Mouse (Mus musculus): ENCODE measurements around the gene Edc4. TPM values are rescaled to one million over a fixed set of nuclear protein-coding genes. Genes with fewer than 3 reads are reported as not detected.

The Edc4 gene
- total RNA-seq, 2 experiments from 2014 or later: 62.7 to 66.5 TPM

DNA sequence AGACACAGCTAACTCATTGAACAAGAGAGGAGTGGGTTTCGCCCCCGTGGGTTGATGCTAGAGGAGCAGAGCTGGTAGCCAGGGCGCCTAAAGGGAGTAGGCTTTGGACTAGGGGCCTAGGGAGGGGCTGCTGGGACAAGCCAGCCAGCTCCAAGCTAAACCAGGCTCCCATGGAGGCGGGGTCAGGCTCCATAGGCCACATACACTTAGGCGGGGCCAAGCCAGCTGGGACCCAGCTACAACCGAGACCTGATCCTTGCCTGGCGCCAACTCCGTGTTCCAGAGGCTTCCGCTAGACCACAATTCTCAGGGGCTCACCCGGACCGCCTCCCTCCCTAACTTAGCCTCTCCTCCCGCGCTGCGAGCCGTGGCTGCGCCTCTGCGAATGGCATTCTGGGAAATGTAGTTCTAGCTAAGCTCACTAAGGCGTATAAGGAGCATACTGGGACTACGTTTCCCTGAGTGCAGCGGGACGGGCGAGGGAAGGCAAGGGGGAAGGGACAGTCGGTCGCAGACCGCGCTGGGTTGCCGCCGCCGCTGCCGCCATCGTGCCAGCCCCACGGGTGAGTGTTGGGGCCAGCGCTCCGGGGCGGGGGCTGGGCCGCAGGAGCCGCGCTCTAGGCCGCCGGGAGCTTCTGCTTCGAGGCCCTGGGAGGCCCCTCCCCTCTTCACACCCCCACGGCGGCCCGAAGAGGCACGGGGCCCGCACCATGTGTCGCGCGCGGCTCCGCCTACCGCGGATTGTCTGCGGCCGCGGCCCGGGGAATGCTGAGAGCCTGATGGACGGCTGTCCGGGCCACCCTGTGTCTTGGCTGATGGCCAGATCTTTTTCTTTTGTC, 20.3 kb upstream of the Edc4 start, which contains the start of gene Nutf2:
TSS of gene Nutf2 (plus strand) at position 438 of the 839 bp plus-strand sequence.
- intact Hi-C loops (cut with DNase I): no loop called here

DNA sequence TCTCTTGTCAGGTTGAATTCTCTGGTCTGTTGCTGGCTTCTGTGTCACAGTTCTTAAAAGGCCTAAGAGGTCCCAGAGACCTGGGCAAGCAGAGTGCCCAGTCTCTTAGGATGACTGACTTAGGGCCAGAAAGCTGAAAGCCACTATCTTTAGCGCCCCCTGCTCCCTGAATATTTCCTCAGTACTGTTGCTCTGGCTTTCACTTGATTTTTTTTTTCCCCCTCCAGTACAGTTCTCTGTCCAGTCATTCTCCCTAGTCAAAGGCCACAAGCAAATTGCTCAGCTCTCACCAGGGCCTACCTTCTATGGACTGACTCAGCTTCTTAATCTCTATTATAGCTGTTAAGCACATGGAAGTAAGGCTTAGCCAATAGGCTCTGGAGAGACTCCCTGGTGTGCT, 18.7 kb upstream of the Edc4 start:
- DNase-seq (ENCODE audit: extremely low spot score in 1 of 2, low spot score in 2 of 2): no peak
- intact Hi-C loops (cut with DNase I): no loop called here

More for the DNA sequence above, 20.3 kb upstream of the Edc4 start, which contains the start of gene Nutf2:
- DNase-seq (ENCODE audit: extremely low spot score in 1 of 2, low spot score in 2 of 2): peak; percentile 95 to 97

DNA sequence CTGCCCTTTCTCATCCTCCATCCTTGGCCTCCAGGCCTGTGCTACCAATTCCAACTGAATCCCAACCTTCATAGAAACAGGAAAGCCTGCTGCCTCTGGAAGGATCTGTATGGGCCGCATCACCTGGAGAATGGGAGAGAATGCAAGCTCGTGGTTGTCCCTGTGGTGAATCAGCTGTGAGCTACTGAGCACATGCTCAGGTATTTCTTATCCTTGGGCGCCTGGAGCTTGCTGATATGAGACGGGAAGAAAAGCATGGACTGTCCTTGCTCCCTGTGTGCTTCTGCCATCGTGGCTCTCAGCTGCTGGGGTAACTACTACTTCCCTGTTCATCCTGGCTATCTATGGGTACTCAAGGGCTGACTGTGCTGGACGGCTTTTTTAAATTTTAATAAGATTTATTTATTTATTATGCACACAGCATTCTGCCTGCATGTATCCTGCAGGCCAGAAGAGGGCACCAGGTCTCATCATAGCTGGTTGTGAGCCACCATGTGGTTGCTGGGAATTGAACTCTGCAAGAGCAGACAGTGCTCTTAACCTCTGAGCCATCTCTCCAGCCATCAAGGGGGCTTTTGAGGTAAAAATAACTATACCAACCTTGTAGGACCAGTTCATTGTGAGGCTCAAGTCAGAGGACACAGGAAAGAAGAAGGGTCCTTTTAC, 14.2 kb upstream of the Edc4 start:
- intact Hi-C loops (cut with DNase I): no loop called here
- no peak for DNase-seq (ENCODE audit: extremely low spot score in 1 of 2, low spot score in 2 of 2)

DNA sequence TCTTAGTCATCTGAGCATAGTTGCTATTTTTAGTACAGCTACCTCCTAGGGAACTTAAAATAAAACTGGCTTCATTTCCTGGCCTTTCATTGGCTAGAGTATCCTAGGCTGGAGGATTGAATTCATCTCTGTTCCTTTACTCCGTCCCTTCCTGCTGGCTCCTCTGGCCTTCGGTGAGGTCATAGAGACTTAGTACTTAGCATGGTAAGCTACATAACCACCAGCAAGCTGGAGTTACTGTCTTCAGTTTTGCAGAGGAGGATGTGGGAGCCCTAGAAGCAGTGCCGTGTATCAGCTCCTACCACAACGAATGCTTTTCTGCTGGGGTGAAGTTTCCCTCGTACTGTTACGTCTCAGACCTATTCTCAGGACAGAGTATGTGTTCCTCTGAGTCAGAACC, 6.4 kb upstream of the Edc4 start:
- DNase-seq (ENCODE audit: extremely low spot score in 1 of 2, low spot score in 2 of 2): no peak
- intact Hi-C loops (cut with DNase I): no loop called here

DNA sequence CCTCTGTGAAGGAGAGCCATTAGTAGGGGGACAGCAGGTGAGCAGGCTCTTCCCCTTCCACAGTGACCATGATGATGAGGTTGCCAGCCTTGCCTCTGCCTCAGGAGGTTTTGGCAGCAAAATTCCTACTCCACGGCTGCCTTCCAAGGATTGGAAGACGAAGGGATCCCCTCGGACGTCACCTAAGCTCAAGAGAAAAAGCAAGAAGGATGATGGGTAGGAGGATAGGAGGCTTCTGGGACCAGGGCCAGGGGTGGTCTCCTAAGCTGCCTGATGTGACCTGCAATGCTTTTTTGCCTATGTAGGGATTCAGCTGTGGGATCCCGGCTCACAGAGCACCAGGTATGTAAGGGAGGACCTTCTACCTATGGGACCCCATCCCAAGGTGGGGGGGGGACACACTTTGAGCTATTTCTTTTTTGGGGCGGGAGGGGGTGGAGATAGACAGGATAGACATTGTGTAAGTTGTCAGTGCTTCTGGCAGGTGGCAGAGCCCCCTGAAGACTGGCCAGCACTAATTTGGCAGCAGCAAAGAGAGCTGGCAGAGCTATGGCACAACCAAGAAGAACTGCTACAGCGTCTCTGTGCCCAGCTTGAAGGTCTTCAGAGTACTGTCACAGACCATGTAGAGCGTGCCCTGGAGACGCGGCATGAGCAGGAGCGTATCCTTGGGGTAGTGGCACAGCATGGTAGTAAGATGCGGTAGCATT, 9.2 kb downstream of the Edc4 start:
- no peak for DNase-seq (ENCODE audit: extremely low spot score in 1 of 2, low spot score in 2 of 2)
- intact Hi-C loops (cut with DNase I): loop anchor here (5.0 kb wide), 2 partner anchors 42 to 132 kb away; partner anchors contain the start of gene Ctrl

DNA sequence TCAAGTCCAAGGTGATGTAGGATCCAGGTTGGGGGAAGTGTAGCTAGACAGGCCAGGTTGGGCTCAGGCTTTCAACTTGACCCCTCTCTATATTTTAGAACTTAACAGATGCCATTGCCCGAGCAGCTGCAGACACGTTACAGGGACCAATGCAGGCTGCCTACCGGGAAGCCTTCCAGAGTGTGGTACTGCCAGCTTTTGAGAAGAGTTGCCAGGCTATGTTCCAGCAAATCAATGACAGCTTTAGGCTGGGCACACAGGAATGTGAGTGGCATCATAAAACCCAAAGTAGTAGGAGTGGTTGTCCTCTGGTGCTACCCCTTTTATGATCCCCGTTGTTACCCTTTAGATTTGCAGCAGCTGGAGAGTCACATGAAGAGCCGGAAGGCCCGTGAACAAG, 10.2 kb downstream of the Edc4 start:
- peak in 1 of 2 experiments; percentile 50 for DNase-seq (ENCODE audit: extremely low spot score in 1 of 2, low spot score in 2 of 2)
- intact Hi-C loops (cut with DNase I): loop anchor here (5.0 kb wide), 2 partner anchors 41 to 131 kb away; partner anchors contain the start of gene Ctrl

DNA sequence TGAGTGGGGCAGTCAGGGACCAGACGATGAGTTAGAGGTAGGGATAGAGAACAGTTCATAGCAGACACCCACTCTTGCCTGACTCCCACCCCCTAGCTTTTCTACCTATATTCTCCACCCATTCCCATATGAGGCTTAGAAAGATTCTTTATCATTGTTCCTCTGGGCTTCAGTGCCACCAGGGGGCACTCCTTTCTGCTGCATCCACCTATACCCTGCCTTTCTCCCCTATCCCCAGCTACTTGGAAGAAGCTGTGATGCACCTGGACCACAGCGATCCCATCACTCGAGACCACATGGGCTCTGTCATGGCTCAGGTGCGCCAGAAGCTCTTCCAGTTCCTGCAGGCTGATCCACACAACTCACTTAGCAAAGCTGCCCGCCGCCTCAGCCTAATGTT, 11.8 kb downstream of the Edc4 start:
- intact Hi-C loops (cut with DNase I): loop anchor here (5.0 kb wide), 2 partner anchors 40 to 130 kb away; partner anchors contain the start of gene Ctrl
- DNase-seq (ENCODE audit: extremely low spot score in 1 of 2, low spot score in 2 of 2): peak in 1 of 2 experiments; percentile 41

DNA sequence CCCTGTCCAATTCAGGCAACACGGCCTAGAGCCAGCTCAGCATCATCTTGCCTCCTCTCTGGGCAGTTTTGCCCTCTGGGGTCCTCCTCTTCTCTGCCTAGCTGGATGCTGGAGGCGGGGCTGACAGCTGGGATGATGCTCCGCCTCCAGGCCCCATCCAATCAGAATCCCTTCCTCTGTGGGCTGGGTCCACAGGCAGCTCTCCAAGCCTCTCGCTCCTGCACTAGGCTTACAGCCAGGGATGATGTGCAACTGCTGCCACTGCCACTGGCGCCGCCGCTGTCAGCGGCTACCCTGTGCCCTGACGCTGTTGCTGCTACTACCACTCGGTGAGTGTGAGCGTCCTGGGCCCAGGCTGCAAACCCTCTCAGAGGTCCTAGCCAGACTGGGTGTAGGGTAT, 12.7 kb downstream of the Edc4 start, which contains the start of gene Nrn1l:
TSS of gene Nrn1l (plus strand) at position 229 of the 400 bp plus-strand sequence.
- DNase-seq (ENCODE audit: extremely low spot score in 1 of 2, low spot score in 2 of 2): peak; percentile 66 to 87
- intact Hi-C loops (cut with DNase I): loop anchor here (5.0 kb wide), 2 partner anchors 39 to 129 kb away; partner anchors contain the start of gene Ctrl

DNA sequence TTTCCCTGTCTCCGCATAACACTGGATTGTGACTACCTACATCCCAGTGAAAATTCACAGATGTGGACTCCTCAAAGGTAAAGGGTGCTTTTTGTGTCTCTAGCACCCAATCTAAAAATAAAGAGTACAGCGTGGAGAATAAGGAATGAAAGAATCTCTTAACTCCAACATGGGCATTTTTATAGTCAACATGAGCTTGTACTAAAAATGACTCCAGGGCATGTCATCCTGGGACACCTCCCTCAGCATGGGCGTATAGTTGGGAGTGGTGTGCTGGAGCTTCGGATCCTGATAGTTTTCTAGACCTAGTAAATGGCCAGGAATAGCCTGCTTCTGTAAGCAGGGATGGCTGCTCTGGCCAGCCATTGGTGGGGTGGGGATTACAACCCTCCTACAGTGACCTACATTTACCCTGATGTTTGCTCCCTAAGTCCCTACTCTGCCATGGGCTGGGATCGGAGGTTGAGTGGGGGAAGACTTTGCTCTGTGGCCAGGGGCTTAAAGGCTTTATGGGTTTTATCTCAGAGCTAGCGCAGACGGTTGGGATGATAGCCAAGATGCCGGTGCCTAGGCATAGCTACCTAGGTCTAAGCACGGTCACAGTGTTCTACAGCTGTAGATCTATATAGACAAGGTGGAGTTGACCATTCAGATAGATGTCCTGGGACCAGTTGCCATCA, 17.3 kb downstream of the Edc4 start:
- no peak for DNase-seq (ENCODE audit: extremely low spot score in 1 of 2, low spot score in 2 of 2)
- intact Hi-C loops (cut with DNase I): no loop called here

DNA sequence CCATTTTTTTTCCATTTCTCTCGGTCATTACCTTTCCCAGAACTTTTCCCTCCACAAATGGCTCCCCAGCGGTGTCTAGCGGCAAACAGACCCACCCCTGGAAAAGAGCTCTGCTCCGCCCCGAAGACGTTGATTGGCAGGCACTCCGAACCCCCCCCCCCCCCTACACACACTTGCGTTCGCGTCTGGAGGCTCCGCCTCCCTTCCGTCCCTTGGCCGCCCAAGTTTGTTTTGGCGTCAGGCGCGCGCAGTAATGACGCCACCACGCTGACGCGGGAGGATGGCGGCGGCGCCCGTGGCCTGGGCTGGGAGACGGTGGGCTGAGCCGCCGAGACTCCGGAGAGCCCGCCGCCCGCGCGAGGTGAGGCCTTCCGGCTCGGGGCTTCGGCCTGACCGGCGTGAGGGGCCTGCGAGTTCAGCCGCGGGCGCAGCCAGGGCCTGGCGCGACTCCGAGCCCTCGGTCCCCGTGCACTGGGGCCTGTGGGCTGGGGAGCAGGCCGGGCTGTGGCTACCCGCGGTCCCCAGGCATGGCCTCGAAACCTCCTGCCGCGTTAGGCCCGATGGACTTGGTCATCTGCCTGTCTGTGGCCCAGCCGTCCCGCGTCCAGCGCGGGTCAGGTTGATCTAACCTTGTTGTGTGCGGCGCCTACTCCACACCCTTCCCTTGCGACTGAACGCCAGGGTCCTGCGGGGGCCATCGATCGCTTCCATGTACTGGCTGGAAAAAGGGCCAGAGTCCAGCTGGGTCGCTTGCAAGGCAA, 19.7 kb downstream of the Edc4 start, which contains the start of gene Pskh1:
TSS of gene Pskh1 (plus strand) at position 262 of the 761 bp plus-strand sequence.
- DNase-seq (ENCODE audit: extremely low spot score in 1 of 2, low spot score in 2 of 2): peak; percentile 89 to 95
- intact Hi-C loops (cut with DNase I): loop anchor here (5.0 kb wide), 1 partner anchor 37 kb away; the partner anchor contains the start of gene Psmb10

DNA sequence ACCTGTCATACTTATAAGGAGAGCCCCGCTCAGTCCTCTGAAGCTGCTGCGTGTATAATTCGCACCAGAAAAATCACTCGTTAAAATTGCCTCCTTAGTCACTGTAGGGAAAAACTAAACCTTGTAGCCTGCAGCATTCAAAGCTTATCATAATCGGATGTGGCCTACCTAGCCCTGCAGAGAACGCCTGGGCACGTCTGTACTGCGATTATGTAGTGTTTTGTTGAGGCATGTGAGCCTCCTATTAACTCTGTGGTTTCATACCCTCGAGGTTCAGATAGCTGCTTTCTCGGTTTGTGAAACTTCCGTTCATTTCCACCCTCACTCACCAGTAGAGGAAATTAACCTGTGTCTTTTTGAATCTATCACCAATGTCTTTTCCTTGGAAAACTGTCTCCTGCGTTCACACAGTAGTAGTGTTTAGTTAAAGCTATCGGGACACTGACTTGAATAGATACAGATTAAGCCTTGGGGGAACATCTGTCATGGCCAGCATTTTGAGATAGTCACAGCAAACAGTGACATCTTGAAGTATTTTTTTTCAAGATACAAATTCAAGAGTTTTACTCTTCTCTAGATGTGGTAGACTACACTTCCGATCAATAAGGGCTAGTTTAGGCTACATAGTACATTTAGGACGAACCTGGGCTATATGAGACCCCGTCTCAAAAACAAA, 20.4 kb downstream of the Edc4 start:
- no peak for DNase-seq (ENCODE audit: extremely low spot score in 1 of 2, low spot score in 2 of 2)
- intact Hi-C loops (cut with DNase I): loop anchor here (5.0 kb wide), 1 partner anchor 36 kb away; the partner anchor contains the start of gene Psmb10

DNA sequence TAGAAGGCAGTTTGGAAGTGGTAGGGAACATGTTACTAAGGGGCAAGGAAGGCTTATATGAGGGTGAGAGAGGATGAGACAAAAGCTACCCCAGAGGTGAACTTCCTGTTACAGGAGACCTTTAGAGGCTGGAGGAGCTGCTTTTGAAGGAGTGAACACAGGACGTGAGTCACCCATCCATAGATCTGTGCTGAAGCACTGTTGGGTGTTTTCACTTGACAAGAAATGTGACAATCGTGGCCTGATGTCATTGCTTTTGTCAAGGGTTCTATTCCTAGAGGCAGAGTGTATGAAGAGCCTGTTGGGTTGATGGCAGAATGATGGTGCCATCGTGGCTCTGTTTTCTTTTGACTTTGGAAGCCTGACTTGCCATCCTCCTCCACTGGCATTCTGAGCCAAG, 38.7 kb downstream of the Edc4 start:
- DNase-seq (ENCODE audit: extremely low spot score in 1 of 2, low spot score in 2 of 2): no peak
- intact Hi-C loops (cut with DNase I): no loop called here

DNA sequence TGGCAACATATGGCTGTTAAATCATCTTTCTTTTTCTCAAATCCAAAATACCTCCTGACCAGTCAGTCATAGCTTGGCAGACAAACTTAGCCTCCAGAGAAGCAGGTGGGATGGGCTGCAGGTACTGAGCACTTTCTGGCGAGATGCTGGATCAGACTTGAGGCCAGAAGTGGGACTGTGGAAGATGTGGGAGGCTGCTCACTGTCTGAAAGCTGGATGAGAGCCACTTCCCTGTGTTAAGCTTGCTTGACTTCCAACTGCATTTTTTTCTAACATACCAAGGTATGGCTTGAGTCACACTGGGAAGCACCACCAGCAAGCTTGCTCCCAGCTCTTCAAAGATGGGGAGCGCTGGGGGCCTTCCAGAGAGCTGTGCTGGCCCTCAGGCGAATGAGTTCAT, 44.4 kb downstream of the Edc4 start:
- intact Hi-C loops (cut with DNase I): no loop called here
- no peak for DNase-seq (ENCODE audit: extremely low spot score in 1 of 2, low spot score in 2 of 2)

DNA sequence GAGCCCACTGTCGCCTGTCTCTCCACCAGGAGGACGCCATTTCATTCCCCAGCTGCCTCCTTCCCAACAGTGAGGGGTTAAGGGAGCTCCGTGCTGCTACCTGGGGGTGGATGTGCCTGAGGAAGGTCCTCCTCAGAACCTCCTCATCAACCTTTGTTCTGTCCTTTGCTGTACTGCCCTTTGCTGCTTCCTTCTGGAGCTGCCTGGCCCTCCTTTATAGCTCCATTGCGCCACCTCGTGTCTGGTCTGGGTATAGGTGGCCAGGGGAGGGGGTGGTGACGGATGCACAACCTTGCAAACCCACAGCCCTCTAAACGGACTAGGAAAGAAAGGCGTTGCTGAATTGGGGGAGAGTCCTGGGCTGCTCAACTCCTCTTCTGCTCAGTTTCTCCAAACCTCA, 49.9 kb downstream of the Edc4 start:
- DNase-seq (ENCODE audit: extremely low spot score in 1 of 2, low spot score in 2 of 2): peak; percentile 53 to 86
- intact Hi-C loops (cut with DNase I): loop anchor here (5.0 to 10.0 kb wide), 3 partner anchors 38 to 218 kb away; partner anchors contain the start of genes Cenpt, Nrn1l and Thap11

DNA sequence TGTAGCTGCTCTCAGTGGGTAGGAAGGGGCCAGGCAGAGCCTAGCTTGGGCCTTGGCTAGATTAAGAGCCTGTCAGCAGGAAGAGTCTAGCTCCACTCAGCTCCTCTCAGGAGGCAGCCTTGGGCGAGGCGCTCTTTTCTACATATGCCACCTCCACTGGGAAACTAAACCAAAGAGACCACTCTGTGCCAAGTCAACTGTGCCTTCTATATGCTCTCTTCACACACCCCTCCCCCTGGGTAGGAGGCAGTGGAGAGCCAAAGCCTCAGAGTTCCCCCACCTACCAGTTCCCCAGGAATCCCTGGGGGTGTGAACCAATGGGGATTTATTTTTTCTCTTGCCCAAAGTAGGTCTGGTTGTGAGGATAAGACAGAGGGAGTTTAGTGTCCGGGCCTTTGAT, 50.6 kb downstream of the Edc4 start:
- intact Hi-C loops (cut with DNase I): loop anchor here (5.0 to 10.0 kb wide), 3 partner anchors 39 to 219 kb away; partner anchors contain the start of genes Cenpt, Nrn1l and Thap11
- no peak for DNase-seq (ENCODE audit: extremely low spot score in 1 of 2, low spot score in 2 of 2)

DNA sequence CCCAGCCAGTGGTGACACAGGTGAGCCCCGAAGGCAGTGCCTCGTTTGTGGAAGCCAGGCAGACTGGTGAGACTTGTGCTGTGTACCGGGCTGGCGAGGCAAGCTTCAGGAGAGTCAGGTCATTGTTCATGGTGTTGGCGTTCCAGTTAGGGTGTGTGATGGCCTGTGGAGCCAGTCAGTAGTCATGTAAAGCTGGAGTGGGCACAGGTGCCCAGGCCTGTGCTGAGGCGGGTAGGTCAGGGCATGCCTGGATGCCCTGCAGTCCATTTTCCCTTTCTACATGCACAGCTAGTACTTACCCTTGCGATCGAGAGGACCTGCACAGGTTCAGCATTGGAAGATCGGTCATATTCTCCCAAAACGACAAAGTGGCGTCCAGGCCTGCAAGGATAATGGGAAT, 51.8 kb downstream of the Edc4 start:
- intact Hi-C loops (cut with DNase I): loop anchor here (5.0 to 10.0 kb wide), 3 partner anchors 40 to 220 kb away; partner anchors contain the start of genes Cenpt, Nrn1l and Thap11
- DNase-seq (ENCODE audit: extremely low spot score in 1 of 2, low spot score in 2 of 2): no peak

DNA sequence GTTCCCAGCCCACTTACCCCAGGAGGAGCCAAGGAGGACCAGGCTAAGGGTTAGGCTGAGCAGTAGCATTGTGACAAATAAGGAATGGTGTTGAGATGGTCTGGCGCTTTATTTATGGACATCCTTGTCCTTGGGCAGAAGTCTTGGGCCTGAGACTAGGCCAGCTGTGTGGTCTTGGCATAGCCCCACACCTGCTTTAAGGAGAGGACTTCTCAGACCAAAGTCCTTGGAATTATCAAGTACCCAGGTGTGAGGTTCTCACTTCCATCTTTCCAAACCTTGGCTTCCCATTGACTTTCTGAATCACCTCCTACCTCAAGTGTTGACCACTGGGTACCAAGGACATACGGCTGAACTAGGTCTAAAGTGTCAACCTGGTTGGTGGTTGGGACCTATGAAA, 53.1 kb downstream of the Edc4 start, which contains the start of gene Ctrl:
TSS of gene Ctrl (minus strand) at position 101 of the 400 bp plus-strand sequence.
- no peak for DNase-seq (ENCODE audit: extremely low spot score in 1 of 2, low spot score in 2 of 2)
- intact Hi-C loops (cut with DNase I): loop anchor here (5.0 to 10.0 kb wide), 3 partner anchors 41 to 221 kb away; partner anchors contain the start of genes Cenpt, Nrn1l and Thap11

Data from left cerebral cortex, postnatal 10 days (tissue).